Mouse (Mus musculus): ENCODE results near the gene Gins3. TPM values are rescaled to one million over a fixed set of nuclear protein-coding genes. Genes with fewer than 3 reads are reported as not detected.
"Not testable (repeated sequence)": the region's sequence is repeated elsewhere in the genome, so short reads cannot be mapped to it uniquely, and the experiment has no call there.

Gins3 gene
- total RNA-seq, 1 experiment = 13.9 TPM

DNA sequence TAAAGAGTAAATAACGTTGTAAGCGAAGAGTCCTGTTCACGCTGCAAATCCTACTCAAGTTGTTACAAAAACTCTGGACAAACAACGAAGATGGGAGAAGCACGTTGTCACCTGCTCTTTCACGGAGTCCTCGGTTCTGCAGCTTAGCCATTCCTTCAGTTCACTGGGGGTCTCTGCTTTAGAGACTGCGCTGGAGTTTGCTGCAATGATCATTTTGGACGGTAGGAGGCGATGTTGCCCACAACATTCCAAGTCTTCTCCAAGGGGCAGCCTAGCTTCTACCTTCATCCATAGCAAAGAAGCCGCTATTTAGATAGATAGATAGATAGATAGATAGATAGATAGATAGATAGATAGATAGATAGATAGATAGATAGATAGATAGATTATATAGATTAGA is 33.4 kb upstream of the Gins3 start:
- Histone ChIP-seq H3K9me3 (ENCODE audit: control insufficient read depth, insufficient read depth, low read depth, low read length) (no peaks in the 10 kb centered on the region), H3K36me3 (ENCODE audit: control insufficient read depth, insufficient read depth, low read length, poor library complexity, severe bottlenecking) (no peaks in the 10 kb centered on the region), H3K4me3 (ENCODE audit: insufficient read depth in 1 of 2, low read depth in 1 of 2, low read length in 2 of 2, poor library complexity in 1 of 2, severe bottlenecking in 1 of 2) (no peak overlapping the region), H3K4me1 (ENCODE audit: control insufficient read depth in 2 of 2, insufficient read depth in 2 of 2, low read length in 2 of 2, poor library complexity in 1 of 2) (peaks cover 7 to 12% of the 10 kb centered on the region in 2 experiments), H3K9ac (ENCODE audit: insufficient read depth, low read depth, low read length, poor library complexity, severe bottlenecking) (no peak overlapping the region), H3K27ac (ENCODE audit: insufficient read depth, low read depth, low read length, poor library complexity, severe bottlenecking) (no peak overlapping the region)
- in situ Hi-C loops (cut with MboI; ENCODE audit: low sequenced_read_pairs in 2 of 2, unreplicated experiment in 2 of 2) = loop anchor here (5.0 to 10.0 kb wide), 3 partner anchors 97 to 305 kb away; no protein-coding TSS in a partner anchor
- DNase-seq (ENCODE audit: low read depth, low spot score) = peak; percentile 86
- TF ChIP-seq ZNF384 (IDR thresholded peaks at IDR 0.05; ENCODE audit: low read depth, low read length) = no peak
- TF ChIP-seq CHD2 (IDR thresholded peaks at IDR 0.05; ENCODE audit: low read depth, low read length) = no peak
- peak; percentile 62; the same call in 1 of the 2 replicates for TF ChIP-seq ZC3H11A (IDR thresholded peaks at IDR 0.05; ENCODE audit: borderline replicate concordance, low read depth, low read length)

DNA sequence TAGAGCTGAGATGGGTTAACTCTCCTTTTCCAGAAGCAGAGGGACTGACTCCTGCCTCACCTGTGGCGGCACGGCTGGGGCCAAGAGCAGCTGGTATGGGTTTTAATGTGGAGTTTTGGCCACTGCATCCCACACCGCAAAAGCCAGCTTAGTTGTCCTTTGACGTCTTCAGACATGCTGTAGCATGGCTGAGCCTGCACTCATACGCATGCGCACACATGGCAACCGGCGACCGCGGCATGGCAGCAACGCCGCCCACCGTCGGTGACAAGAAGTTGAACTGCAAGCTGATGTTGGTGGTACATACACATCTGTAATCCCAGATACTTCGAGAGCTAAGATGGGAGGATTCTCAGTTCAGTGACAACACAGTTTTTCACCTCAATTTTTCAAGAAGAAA is 31.9 kb upstream of the Gins3 start:
- in situ Hi-C loops (cut with MboI; ENCODE audit: low sequenced_read_pairs in 2 of 2, unreplicated experiment in 2 of 2) = loop anchor here (5.0 to 10.0 kb wide), 3 partner anchors 96 to 303 kb away; no protein-coding TSS in a partner anchor
- DNase-seq (ENCODE audit: low read depth, low spot score) = no peak
- Histone ChIP-seq H3K4me1 (ENCODE audit: control insufficient read depth in 2 of 2, insufficient read depth in 2 of 2, low read length in 2 of 2, poor library complexity in 1 of 2) (peaks cover 4 to 9% of the 10 kb centered on the region in 2 experiments), H3K9me3 (ENCODE audit: control insufficient read depth, insufficient read depth, low read depth, low read length) (no peaks in the 10 kb centered on the region), H3K9ac (ENCODE audit: insufficient read depth, low read depth, low read length, poor library complexity, severe bottlenecking) (no peak overlapping the region; the same call in 1 of the 2 replicates), H3K4me3 (ENCODE audit: insufficient read depth in 1 of 2, low read depth in 1 of 2, low read length in 2 of 2, poor library complexity in 1 of 2, severe bottlenecking in 1 of 2) (no peak overlapping the region), H3K27ac (ENCODE audit: insufficient read depth, low read depth, low read length, poor library complexity, severe bottlenecking) (no peak overlapping the region), H3K36me3 (ENCODE audit: control insufficient read depth, insufficient read depth, low read length, poor library complexity, severe bottlenecking) (no peaks in the 10 kb centered on the region)
- no peak for TF ChIP-seq HCFC1 (IDR thresholded peaks at IDR 0.05; ENCODE audit: borderline replicate concordance, insufficient read depth, low read length)
- no peak for TF ChIP-seq MAFK (IDR thresholded peaks at IDR 0.05; ENCODE audit: insufficient read depth, low read depth, low read length)
- TF ChIP-seq ZNF384 (IDR thresholded peaks at IDR 0.05; ENCODE audit: low read depth, low read length) = no peak
- TF ChIP-seq ZC3H11A (IDR thresholded peaks at IDR 0.05; ENCODE audit: borderline replicate concordance, low read depth, low read length) = no peak
- no peak for TF ChIP-seq CHD2 (IDR thresholded peaks at IDR 0.05; ENCODE audit: low read depth, low read length)

DNA sequence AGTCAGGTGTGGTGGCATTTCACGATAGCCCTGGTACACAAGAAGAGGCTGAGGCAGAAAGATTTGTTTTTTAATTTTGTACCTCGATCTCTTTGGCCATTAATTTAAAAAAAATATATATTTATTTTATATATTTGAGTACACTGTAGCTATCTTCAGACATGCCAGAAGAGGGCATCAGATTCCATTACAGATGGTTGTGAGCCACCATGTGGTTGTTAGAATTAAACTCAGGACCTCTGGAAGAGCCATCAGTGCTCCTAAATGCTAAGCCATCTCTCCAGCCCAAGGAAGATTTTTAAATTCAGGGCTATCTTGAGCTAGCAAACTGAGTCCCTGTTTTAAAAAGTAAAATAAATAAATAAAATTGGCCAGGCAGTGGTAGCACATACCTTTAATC is 31.1 kb upstream of the Gins3 start:
- in situ Hi-C loops (cut with MboI; ENCODE audit: low sequenced_read_pairs in 2 of 2, unreplicated experiment in 2 of 2) = loop anchor here (5.0 to 10.0 kb wide), 3 partner anchors 95 to 303 kb away; no protein-coding TSS in a partner anchor
- no peaks in the 10 kb centered on the region for H3K36me3 ChIP-seq (ENCODE audit: control insufficient read depth, insufficient read depth, low read length, poor library complexity, severe bottlenecking)
- TF ChIP-seq ZNF384 (IDR thresholded peaks at IDR 0.05; ENCODE audit: low read depth, low read length) = no peak
- TF ChIP-seq MAFK (IDR thresholded peaks at IDR 0.05; ENCODE audit: insufficient read depth, low read depth, low read length) = no peak
- 0 out of 2 replicates have a peak, but pooled peaks have one; percentile 15 for TF ChIP-seq ZC3H11A (IDR thresholded peaks at IDR 0.05; ENCODE audit: borderline replicate concordance, low read depth, low read length)
- H3K4me3 ChIP-seq (ENCODE audit: insufficient read depth in 1 of 2, low read depth in 1 of 2, low read length in 2 of 2, poor library complexity in 1 of 2, severe bottlenecking in 1 of 2) = no peak overlapping the region
- H3K27ac ChIP-seq (ENCODE audit: insufficient read depth, low read depth, low read length, poor library complexity, severe bottlenecking) = no peak overlapping the region
- peaks cover 0 to 2% of the 10 kb centered on the region in 2 experiments; a peak in 1 of 4 replicates for H3K4me1 ChIP-seq (ENCODE audit: control insufficient read depth in 2 of 2, insufficient read depth in 2 of 2, low read length in 2 of 2, poor library complexity in 1 of 2)
- no peak overlapping the region for H3K9ac ChIP-seq (ENCODE audit: insufficient read depth, low read depth, low read length, poor library complexity, severe bottlenecking)
- DNase-seq (ENCODE audit: low read depth, low spot score) = no peak
- H3K9me3 ChIP-seq (ENCODE audit: control insufficient read depth, insufficient read depth, low read depth, low read length) = no peaks in the 10 kb centered on the region

DNA sequence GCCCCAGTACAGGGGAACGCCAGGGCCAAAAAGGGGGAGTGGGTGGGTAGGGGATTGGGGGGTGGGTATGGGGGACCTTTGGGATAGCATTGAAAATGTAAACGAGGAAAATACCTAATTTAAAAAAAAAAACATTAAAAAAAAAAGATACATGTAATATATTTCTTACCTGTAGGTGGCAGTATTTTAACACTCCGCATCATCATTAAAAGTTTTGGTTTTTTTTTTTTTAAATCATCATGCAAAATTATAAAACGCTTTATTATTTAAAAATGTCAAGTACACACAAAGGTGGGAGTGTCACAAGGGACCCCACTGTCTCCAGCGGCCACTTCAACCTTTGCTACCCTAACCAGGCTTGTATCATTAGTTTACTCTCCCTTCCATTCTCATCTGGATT is 26.7 kb upstream of the Gins3 start:
- in situ Hi-C loops (cut with MboI; ENCODE audit: low sequenced_read_pairs in 2 of 2, unreplicated experiment in 2 of 2) = loop anchor here (10.0 kb wide), 2 partner anchors 98 to 298 kb away; no protein-coding TSS in a partner anchor
- H3K36me3 ChIP-seq (ENCODE audit: control insufficient read depth, insufficient read depth, low read length, poor library complexity, severe bottlenecking); H3K4me1 ChIP-seq (ENCODE audit: control insufficient read depth in 2 of 2, insufficient read depth in 2 of 2, low read length in 2 of 2, poor library complexity in 1 of 2); DNase-seq (ENCODE audit: low read depth, low spot score); H3K27ac ChIP-seq (ENCODE audit: insufficient read depth, low read depth, low read length, poor library complexity, severe bottlenecking); H3K9ac ChIP-seq (ENCODE audit: insufficient read depth, low read depth, low read length, poor library complexity, severe bottlenecking); H3K9me3 ChIP-seq (ENCODE audit: control insufficient read depth, insufficient read depth, low read depth, low read length); H3K4me3 ChIP-seq (ENCODE audit: insufficient read depth in 1 of 2, low read depth in 1 of 2, low read length in 2 of 2, poor library complexity in 1 of 2, severe bottlenecking in 1 of 2): not testable (repeated sequence)
- TF ChIP-seq ZNF384 (IDR thresholded peaks at IDR 0.05; ENCODE audit: low read depth, low read length) = peak; percentile 84

DNA sequence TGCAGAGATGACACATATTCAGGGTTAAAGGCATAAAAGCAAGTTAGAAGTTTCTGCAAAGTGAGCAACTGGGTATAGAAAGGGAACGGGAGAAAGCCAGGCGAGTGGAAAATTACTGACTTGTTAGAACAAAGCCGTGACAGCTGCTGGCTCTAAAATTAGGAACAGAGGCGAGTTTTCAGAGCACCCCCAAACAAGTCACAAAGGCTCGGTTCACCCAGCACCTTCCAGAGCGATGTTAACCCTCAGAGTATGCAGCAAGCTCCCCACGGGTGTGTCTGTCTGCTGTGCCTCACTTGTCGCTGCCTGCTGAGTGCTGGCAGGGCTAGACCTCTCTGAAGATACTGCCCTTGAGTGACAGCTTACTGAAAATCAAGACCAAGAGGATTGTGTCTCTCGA is 26.0 kb upstream of the Gins3 start:
- Histone ChIP-seq H3K4me3 (ENCODE audit: insufficient read depth in 1 of 2, low read depth in 1 of 2, low read length in 2 of 2, poor library complexity in 1 of 2, severe bottlenecking in 1 of 2) (no peak overlapping the region), H3K27ac (ENCODE audit: insufficient read depth, low read depth, low read length, poor library complexity, severe bottlenecking) (no peak overlapping the region), H3K36me3 (ENCODE audit: control insufficient read depth, insufficient read depth, low read length, poor library complexity, severe bottlenecking) (no peaks in the 10 kb centered on the region), H3K9ac (ENCODE audit: insufficient read depth, low read depth, low read length, poor library complexity, severe bottlenecking) (no peak overlapping the region), H3K4me1 (ENCODE audit: control insufficient read depth in 2 of 2, insufficient read depth in 2 of 2, low read length in 2 of 2, poor library complexity in 1 of 2) (peaks cover 0 to 4% of the 10 kb centered on the region in 2 experiments; a peak in 1 of 4 replicates), H3K9me3 (ENCODE audit: control insufficient read depth, insufficient read depth, low read depth, low read length) (no peaks in the 10 kb centered on the region)
- no peak for TF ChIP-seq CHD2 (IDR thresholded peaks at IDR 0.05; ENCODE audit: low read depth, low read length)
- TF ChIP-seq ZC3H11A (IDR thresholded peaks at IDR 0.05; ENCODE audit: borderline replicate concordance, low read depth, low read length) = no peak
- no peak for TF ChIP-seq HCFC1 (IDR thresholded peaks at IDR 0.05; ENCODE audit: borderline replicate concordance, insufficient read depth, low read length)
- TF ChIP-seq MAFK (IDR thresholded peaks at IDR 0.05; ENCODE audit: insufficient read depth, low read depth, low read length) = no peak
- TF ChIP-seq ZNF384 (IDR thresholded peaks at IDR 0.05; ENCODE audit: low read depth, low read length) = no peak
- DNase-seq (ENCODE audit: low read depth, low spot score) = no peak
- in situ Hi-C loops (cut with MboI; ENCODE audit: low sequenced_read_pairs in 2 of 2, unreplicated experiment in 2 of 2) = loop anchor here (10.0 kb wide), 2 partner anchors 98 to 298 kb away; no protein-coding TSS in a partner anchor

All from ES-E14 (cell line).